Mouse (Mus musculus) E14TG2a.4 (cell line): ENCODE results near the gene Gm572.

Source experiments
- CTCF ChIP-seq: conservative IDR thresholded peaks from 2 replicates; pipeline ENCODE4 v1.5.1; 2014; ENCODE audit warnings: low read length
- POU5F1 ChIP-seq: IDR thresholded peaks from 2 replicates; pipeline ENCODE4 v1.6.1; 2014; ENCODE audit warnings: low read length, borderline replicate concordance

- no peak for TF ChIP-seq CTCF
- TF ChIP-seq POU5F1: no peak
These were observed 16.4 kb upstream of the Gm572 start, which contains the start of gene Tardbp for GRCm38 (mm10) chr4:148626623-148627185.
